Mouse (Mus musculus) neural tube, embryonic 14.5 days (tissue): ENCODE data around the gene Isx. TPM values are rescaled to one million over a fixed set of nuclear protein-coding genes. Genes with fewer than 3 reads are reported as not detected.

Source experiments
- ATAC-seq: fragments of 200-750 bp; cut with Nextera tagmentation; 2 replicates; pipeline ENCODE4 v1.8.0; 2017; ENCODE audit warnings: low read depth, mild to moderate bottlenecking, moderate TSS enrichment, moderate library complexity
- H3K27ac ChIP-seq: fragments of 300-500 bp; sonication (generic); 2 replicates; pipeline ENCODE4 v1.5.1; 2014; ENCODE audit warnings: low read depth, mild to moderate bottlenecking, control low read depth, low read length, moderate library complexity, mixed read lengths
- H3K27me3 ChIP-seq: fragments of 300-500 bp; sonication (generic); 2 replicates; pipeline ENCODE4 v1.6.1; 2014; ENCODE audit warnings: low read length; ENCODE audit not compliant: control insufficient read depth, insufficient read depth
- H3K36me3 ChIP-seq: fragments of 300-500 bp; sonication (generic); 2 replicates; pipeline ENCODE4 v1.6.1; 2014; ENCODE audit warnings: low read length, mixed read lengths; ENCODE audit not compliant: control insufficient read depth, insufficient read depth
- H3K4me1 ChIP-seq: fragments of 300-500 bp; sonication (generic); 2 replicates; pipeline ENCODE4 v1.6.1; 2014; ENCODE audit warnings: low read length; ENCODE audit not compliant: control insufficient read depth, insufficient read depth
- H3K4me2 ChIP-seq: fragments of 300-500 bp; sonication (generic); 2 replicates; pipeline ENCODE4 v1.6.1; 2014; ENCODE audit warnings: mild to moderate bottlenecking, low read depth, low read length, control low read depth
- H3K4me3 ChIP-seq: fragments of 300-500 bp; sonication (generic); 2 replicates; pipeline ENCODE4 v1.5.1; 2014; ENCODE audit warnings: low read depth, low read length, control low read depth, mixed read lengths
- H3K9ac ChIP-seq: fragments of 300-500 bp; sonication (generic); replicated peaks from 2 replicates; pipeline ENCODE4 v1.6.1; 2014; ENCODE audit warnings: low read depth, mild to moderate bottlenecking, control low read depth, low read length, mixed read lengths
- H3K9me3 ChIP-seq: fragments of 300-500 bp; sonication (generic); 2 replicates; pipeline ENCODE4 v1.6.1; 2016; ENCODE audit warnings: low read length; ENCODE audit not compliant: control insufficient read depth
- WGBS: fragments of 180-500 bp; shearing (Covaris S2); extraction: QIAGEN DNeasy Blood & Tissue Kit; methylation state at CpG from one replicate; pipeline ENCODE4 v1.1.7; 2014; 5-methylcytosine and 5-hydroxymethylcytosine counted together
- polyA plus RNA-seq: library from polyadenylated mRNA; unstranded; fragments of >200 nt; fragmentation: Nextera tagmentation; extraction: Ambion mirVana; gene quantifications from 2 replicates; pipeline ENCODE4 v1.2.1, GENCODE M21; 2014

The Isx gene
- polyA plus RNA-seq, 1 experiment from 2014 or later = not detected

DNA sequence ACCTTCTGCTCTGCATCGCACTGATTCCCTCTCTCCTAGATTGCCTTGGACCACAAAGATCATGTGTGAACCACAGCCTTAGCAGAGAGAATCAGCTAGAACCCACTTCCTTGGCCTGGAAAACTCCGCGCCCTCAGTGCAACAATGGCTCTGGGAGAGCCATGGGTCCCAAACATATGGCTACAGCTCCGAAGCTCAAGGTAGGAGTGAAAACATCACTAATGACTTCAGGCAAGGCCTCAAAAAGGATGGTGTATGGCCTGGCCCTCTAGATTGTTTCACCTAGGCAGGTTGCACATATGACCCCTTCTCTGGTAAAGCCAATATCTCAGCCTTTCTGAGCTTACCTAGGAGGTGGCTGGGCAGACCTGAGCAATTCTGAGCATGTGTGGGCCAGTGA lies 18.2 kb upstream of the Isx start:
- H3K4me2 ChIP-seq = no peak overlapping the region
- no peaks in the 10 kb centered on the region for H3K9me3 ChIP-seq
- no peaks in the 10 kb centered on the region for H3K27me3 ChIP-seq
- no peak overlapping the region for H3K4me3 ChIP-seq
- ATAC-seq = no peak
- H3K4me1 ChIP-seq = no peaks in the 10 kb centered on the region
- 93% methylated on average over 4 of the region's 4 CpGs for WGBS
- H3K36me3 ChIP-seq = no peaks in the 10 kb centered on the region
- no peak overlapping the region for H3K9ac ChIP-seq
- H3K27ac ChIP-seq = no peak overlapping the region

DNA sequence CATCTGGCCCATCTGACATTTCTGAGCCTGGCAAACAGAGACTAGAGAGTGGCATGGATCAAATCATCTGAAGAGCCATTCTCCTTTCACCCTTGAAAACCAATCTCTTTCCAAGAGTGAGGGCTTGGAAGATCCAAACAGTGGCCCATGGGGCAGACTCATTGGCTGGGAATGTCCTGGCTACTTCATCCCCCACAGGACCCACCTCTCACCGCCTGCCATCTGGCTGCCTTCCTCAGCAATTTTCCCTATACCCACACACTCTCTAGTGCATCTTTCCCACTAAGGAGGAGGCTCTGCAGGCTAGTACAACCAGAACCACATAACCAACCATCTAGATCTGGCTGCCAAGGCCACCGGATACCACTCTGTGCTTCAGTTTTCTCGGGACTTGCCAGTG lies 17.6 kb upstream of the Isx start:
- WGBS = 97% methylated on average over 3 of the region's 3 CpGs
- ATAC-seq = no peak

DNA sequence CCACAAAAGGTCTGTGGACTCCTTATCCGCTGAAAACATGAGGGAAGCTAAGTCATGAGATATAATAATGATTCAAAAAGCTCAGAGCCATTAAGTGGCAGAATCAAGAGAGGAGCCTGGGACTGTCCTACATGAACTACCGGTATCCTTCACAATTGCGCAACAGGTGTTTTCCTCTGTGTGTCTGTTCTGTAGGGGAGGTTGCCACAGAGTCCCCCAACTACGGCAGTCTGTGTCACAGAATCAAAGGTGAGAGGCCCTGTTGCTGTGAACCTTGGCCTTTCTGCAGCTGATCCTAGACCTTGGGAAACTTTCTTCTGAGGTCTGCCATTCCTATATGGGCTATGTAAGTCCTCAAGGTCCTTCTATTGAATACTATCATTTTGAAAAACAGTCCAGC lies 13.7 kb upstream of the Isx start:
- ATAC-seq = no peak
- no peaks in the 10 kb centered on the region for H3K9me3 ChIP-seq
- H3K27ac ChIP-seq = no peak overlapping the region
- H3K4me1 ChIP-seq = no peaks in the 10 kb centered on the region
- H3K36me3 ChIP-seq = no peaks in the 10 kb centered on the region
- no peak overlapping the region for H3K4me2 ChIP-seq
- H3K9ac ChIP-seq = no peak overlapping the region
- no peaks in the 10 kb centered on the region for H3K27me3 ChIP-seq
- H3K4me3 ChIP-seq = no peak overlapping the region
- 94% methylated on average over 4 of the region's 4 CpGs for WGBS

More for the DNA sequence above, 17.6 kb upstream of the Isx start:
- H3K36me3 ChIP-seq = no peaks in the 10 kb centered on the region
- no peak overlapping the region for H3K9ac ChIP-seq
- H3K27ac ChIP-seq = no peak overlapping the region
- H3K27me3 ChIP-seq = no peaks in the 10 kb centered on the region
- no peak overlapping the region for H3K4me3 ChIP-seq
- no peak overlapping the region for H3K4me2 ChIP-seq
- H3K9me3 ChIP-seq = no peaks in the 10 kb centered on the region
- H3K4me1 ChIP-seq = no peaks in the 10 kb centered on the region

DNA sequence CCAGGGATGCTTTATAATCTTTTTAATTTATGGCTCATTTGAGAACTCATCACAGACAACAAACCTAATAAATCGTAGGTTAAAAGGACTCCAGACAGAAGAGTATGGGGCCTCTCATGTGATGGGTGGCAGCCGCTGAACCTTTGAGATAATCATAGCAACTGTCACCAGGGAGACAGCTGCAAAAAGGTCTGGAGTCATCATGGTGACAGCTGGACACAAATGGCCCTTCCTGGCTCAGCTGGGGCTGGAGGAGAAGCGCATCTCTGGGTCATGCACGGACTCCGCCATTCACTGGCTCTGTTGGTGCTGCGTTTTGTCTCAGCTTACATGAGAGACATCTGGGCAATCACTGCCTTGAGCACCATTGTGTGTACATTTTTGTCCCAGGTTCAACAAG lies 12.5 kb upstream of the Isx start:
- H3K4me2 ChIP-seq = no peak overlapping the region
- H3K27me3 ChIP-seq = no peaks in the 10 kb centered on the region
- H3K9ac ChIP-seq = no peak overlapping the region
- H3K27ac ChIP-seq = no peak overlapping the region
- ATAC-seq = peak; percentile 36; the same call in 1 of the 2 replicates
- H3K9me3 ChIP-seq = no peaks in the 10 kb centered on the region
- 39% methylated on average over 6 of the region's 6 CpGs for WGBS
- H3K4me1 ChIP-seq = no peaks in the 10 kb centered on the region
- H3K36me3 ChIP-seq = no peaks in the 10 kb centered on the region
- H3K4me3 ChIP-seq = no peak overlapping the region

DNA sequence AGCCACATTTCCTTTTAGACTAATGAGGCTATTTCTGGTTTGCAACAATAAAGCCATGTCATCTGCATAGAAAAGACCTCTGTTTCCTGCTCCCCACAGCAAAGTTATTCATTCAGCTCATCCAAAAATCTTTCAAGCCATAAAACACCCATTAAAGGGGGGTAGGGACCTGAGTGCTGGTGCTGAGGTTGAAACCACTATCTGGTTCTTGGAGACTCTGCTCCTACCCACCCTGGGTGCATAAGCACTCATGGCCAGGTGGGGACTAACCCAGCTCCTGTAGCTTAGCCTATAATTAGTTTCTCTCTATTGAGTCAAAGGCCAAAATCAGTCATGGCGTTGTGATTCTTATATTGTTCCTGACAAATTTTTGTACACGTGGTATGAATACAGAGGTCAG lies 10.4 kb upstream of the Isx start:
- Histone ChIP-seq H3K4me3 (no peak overlapping the region), H3K9ac (no peak overlapping the region), H3K27me3 (no peaks in the 10 kb centered on the region), H3K4me2 (no peak overlapping the region), H3K4me1 (no peaks in the 10 kb centered on the region), H3K36me3 (no peaks in the 10 kb centered on the region), H3K9me3 (no peaks in the 10 kb centered on the region), H3K27ac (no peak overlapping the region)
- peak; percentile 62 for ATAC-seq
- WGBS = 78% methylated on average over 2 of the region's 2 CpGs

DNA sequence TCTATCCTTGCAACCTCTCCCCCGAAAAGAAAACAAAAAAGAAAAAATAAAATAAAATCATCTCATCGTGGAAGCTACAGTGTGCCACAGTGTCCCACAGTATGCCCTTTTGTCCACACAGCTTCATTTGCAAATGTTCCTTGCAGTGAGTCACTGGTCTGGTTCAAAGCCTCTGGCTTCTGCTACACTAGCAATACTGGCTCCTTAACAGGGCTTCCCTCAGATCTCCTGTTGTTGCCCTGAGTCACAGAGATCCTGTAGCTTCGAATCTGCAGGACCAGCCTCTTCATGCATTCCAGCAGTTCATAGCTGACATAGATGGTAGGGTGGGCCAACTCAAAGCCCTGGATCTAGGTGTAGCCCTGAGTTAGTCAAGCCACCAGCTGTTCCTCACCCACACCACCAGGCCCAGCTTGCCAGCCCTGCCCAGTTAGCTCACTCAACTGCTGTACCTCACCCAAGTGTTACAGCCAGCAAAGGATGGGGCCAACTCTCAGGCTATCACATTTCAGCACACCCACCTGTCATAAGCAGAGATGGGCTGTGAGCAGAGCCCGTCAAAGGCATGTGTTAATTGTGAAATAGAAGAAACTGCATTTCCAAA lies 2.5 kb upstream of the Isx start:
- Histone ChIP-seq H3K4me1 (no peaks in the 10 kb centered on the region), H3K4me2 (no peak overlapping the region), H3K27me3 (no peaks in the 10 kb centered on the region), H3K9me3 (no peaks in the 10 kb centered on the region), H3K9ac (no peak overlapping the region), H3K27ac (no peak overlapping the region), H3K4me3 (no peak overlapping the region), H3K36me3 (no peaks in the 10 kb centered on the region)
- WGBS = 81% methylated on average over 4 of the region's 4 CpGs
- no peak for ATAC-seq

DNA sequence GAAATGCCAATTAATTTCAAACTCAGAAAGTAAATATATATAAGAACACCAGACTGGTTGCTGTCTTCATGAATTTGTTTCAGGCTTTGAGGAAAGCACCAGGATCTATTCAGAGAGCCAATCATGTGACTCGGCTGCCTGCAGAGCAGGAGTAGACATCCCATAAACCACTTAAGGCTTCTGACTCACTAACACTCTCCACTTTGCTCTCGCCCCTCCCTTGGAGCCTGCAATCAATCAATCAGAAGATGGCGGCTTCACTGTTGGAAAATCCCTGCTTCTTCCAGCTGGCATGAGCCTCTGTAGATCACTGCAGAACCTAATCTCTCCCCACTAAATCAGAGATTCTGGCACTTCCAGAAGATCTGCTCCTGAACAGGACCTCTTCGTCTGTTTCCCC lies 1.3 kb upstream of the Isx start:
- no peak overlapping the region for H3K27ac ChIP-seq
- no peak overlapping the region for H3K9ac ChIP-seq
- ATAC-seq = no peak; the same call in 1 of the 2 replicates
- no peaks in the 10 kb centered on the region for H3K9me3 ChIP-seq
- no peaks in the 10 kb centered on the region for H3K4me1 ChIP-seq
- no peak overlapping the region for H3K4me3 ChIP-seq
- WGBS = 28% methylated on average over 4 of the region's 4 CpGs
- no peaks in the 10 kb centered on the region for H3K27me3 ChIP-seq
- no peaks in the 10 kb centered on the region for H3K36me3 ChIP-seq
- H3K4me2 ChIP-seq = no peak overlapping the region

DNA sequence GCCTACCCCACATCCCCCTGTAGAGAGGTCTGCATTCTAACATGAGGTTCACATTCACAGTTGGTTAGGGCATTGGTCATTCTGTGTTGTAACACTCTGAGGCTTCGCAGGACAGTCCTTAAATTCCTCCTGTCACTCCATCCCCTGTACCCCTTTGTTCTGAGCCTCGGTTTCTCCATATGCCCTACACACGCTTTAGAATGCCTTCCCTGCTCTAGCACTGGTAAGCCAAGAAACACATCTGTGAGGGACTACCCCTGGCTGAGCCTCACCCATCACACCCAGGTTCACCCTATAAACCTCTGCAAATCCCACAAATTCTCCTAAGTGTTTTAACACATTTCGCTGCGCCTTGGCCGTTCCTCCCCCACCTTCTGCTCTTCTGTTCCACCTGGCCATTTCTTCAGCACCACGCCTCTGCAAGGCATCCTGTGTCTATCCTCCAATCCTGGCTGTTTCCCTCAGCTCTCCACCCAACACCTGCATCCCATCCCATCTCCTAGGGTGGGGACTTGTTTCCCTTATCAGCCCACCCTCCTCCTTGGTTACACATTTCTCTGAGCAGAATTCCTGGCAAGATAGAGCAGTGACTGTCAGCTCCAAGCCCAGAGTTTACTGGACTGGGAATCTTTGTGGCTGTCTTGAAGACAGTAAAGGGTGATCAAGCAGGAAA lies 686 bp upstream of the Isx start:
- WGBS = 89% methylated on average over 7 of the region's 7 CpGs
- no peaks in the 10 kb centered on the region for H3K27me3 ChIP-seq
- ATAC-seq = no peak
- H3K4me3 ChIP-seq = no peak overlapping the region
- no peak overlapping the region for H3K27ac ChIP-seq
- no peak overlapping the region for H3K9ac ChIP-seq
- no peaks in the 10 kb centered on the region for H3K4me1 ChIP-seq
- H3K9me3 ChIP-seq = no peaks in the 10 kb centered on the region
- H3K4me2 ChIP-seq = no peak overlapping the region
- no peaks in the 10 kb centered on the region for H3K36me3 ChIP-seq

DNA sequence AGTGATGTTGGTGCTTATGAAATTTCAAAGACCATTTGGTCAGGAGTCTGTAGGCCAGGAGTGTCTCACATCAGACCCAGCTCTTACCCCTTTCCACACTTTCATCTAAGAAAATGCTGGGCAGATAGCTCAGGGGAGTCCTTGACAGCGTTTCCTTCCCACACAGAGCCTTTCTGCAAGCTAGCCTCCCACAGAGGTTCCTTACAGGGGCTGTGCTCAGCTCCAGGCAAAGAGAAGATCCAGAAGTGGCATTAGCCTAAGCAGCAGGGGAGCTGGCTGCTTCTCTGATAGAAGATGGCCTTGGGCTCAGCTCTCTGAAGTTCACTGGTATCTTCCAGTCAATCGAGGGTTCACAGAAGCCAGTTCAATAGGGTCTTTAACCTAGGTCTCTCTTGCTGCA lies 1.6 kb downstream of the Isx start:
- Histone ChIP-seq H3K4me3 (no peak overlapping the region), H3K36me3 (no peaks in the 10 kb centered on the region), H3K9me3 (no peaks in the 10 kb centered on the region), H3K27me3 (no peaks in the 10 kb centered on the region), H3K4me2 (no peak overlapping the region), H3K9ac (no peak overlapping the region), H3K27ac (no peak overlapping the region), H3K4me1 (no peaks in the 10 kb centered on the region)
- WGBS = 57% methylated on average over 2 of the region's 2 CpGs
- ATAC-seq = no peak
